ENCODE assay signal across 8 mouse cellular contexts in the genomic region with DNA sequence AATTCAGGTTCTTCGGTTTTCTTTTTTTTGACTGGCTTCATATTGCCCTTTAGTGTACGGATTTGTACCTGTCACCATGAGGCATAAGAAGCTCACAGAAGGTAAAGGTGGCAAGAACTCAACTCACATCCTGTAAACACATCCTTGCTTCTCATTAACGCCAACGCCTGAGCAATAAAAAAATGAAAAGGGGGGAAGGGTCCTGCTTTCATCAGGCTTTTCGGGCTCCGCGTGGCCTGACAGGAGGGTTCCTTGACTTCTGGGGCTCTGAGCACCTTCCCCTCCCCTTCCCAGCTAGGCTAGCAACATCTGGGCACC. TPM values are rescaled to one million over a fixed set of nuclear protein-coding genes. Genes with fewer than 3 reads are reported as not detected.
DNase-seq lines count a peak whose midpoint lies in the region; ATAC-seq and TF ChIP-seq lines count a peak whose summit lies in the region.

No protein-coding gene starts in this region.

- H3K9ac ChIP-seq in limb, embryonic 11.5 days (ENCODE audit: low read length): peak overlapping the region; percentile 45; the same call in 1 of the 2 replicates

- peak overlapping the region; percentile 100 for H3K4me2 ChIP-seq in limb, embryonic 11.5 days (ENCODE audit: low read depth, severe bottlenecking)

- DNase-seq in cerebellum, adult 11 months: no peak
- no peak for DNase-seq in limb, embryonic 11.5 days (ENCODE audit: low spot score)
- DNase-seq in frontal cortex, adult 2 months (ENCODE audit: extremely low spot score in 1 of 2, low spot score in 1 of 2): no peak
- DNase-seq in adipocyte (ENCODE audit: low spot score): no peak

- peaks cover 32% of the 10 kb centered on the region for H3K36me3 ChIP-seq in megakaryocyte, embryonic 14.5 days (replicated peaks; ENCODE audit: low read length)
- no peaks in the 10 kb centered on the region for H3K36me3 ChIP-seq in limb, embryonic 11.5 days (ENCODE audit: control insufficient read depth, insufficient read depth, low read length)
- peaks cover 13% of the 10 kb centered on the region for H3K36me3 ChIP-seq in small intestine, adult 2 months (ENCODE audit: control insufficient read depth, insufficient read depth, low read length)

- 16% methylated on average over 7 of the region's 7 CpGs for WGBS in limb, embryonic 11.5 days
- 23% methylated on average over 7 of the region's 7 CpGs for WGBS in small intestine, adult 2 months

- peaks cover 38% of the 10 kb centered on the region for H3K27me3 ChIP-seq in megakaryocyte, embryonic 14.5 days (replicated peaks)
- 0 out of 2 replicates have a peak, but pooled peaks cover 3% of the 10 kb centered on the region for H3K27me3 ChIP-seq in limb, embryonic 11.5 days (ENCODE audit: control insufficient read depth, insufficient read depth, low read length)
- H3K27me3 ChIP-seq in small intestine, adult 2 months (ENCODE audit: control insufficient read depth, insufficient read depth, low read length): no peaks in the 10 kb centered on the region

- no peak for TF ChIP-seq POLR2A in small intestine, adult 2 months (IDR thresholded peaks at IDR 0.05; ENCODE audit: low read depth, low read length)

- H3K27ac ChIP-seq in limb, embryonic 11.5 days (replicated peaks; ENCODE audit: low read depth, low read length): no peak overlapping the region
- H3K27ac ChIP-seq in small intestine, adult 2 months (ENCODE audit: insufficient read depth, low read depth, low read length): no peak overlapping the region

- H3K4me1 ChIP-seq in megakaryocyte, embryonic 14.5 days: peaks cover 27% of the 10 kb centered on the region
- H3K4me1 ChIP-seq in limb, embryonic 11.5 days (ENCODE audit: control insufficient read depth, insufficient read depth, low read length): 0 out of 2 replicates have a peak, but pooled peaks cover 5% of the 10 kb centered on the region
- H3K4me1 ChIP-seq in small intestine, adult 2 months (ENCODE audit: control insufficient read depth, insufficient read depth, insufficient read length, low read length): peaks cover 2% of the 10 kb centered on the region

- H3K9me3 ChIP-seq in megakaryocyte, embryonic 14.5 days: no peaks in the 10 kb centered on the region
- no peaks in the 10 kb centered on the region for H3K9me3 ChIP-seq in limb, embryonic 11.5 days (ENCODE audit: control insufficient read depth, low read length)

- peak overlapping the region; percentile 93 for H3K4me3 ChIP-seq in megakaryocyte, embryonic 14.5 days (replicated peaks)
- peak overlapping the region; percentile 64 for H3K4me3 ChIP-seq in limb, embryonic 11.5 days (ENCODE audit: low read depth, low read length)
- peak overlapping the region; percentile 79 for H3K4me3 ChIP-seq in small intestine, adult 2 months (ENCODE audit: low read depth, low read length)

- ATAC-seq in cerebellum, adult (ENCODE audit: insufficient number of reproducible peaks, low FRiP score, low TSS enrichment): 0 out of 2 replicates have a peak, but pooled peaks have one; percentile 8
- no peak for ATAC-seq in megakaryocyte, adult 5-6 weeks (ENCODE audit: poor library complexity, severe bottlenecking)
- no peak for ATAC-seq in limb, embryonic 11.5 days (ENCODE audit: insufficient number of reproducible peaks, low FRiP score, low TSS enrichment, low read depth)

- TF ChIP-seq CTCF in small intestine, adult 2 months (IDR thresholded peaks at IDR 0.05; ENCODE audit: extremely low read depth, insufficient read length, insufficient replicate concordance, low read depth, low read length): no peak

RNA-seq across cellular contexts. Expression of gene Zdhhc23, which starts 0.6 kb away (rescaled TPM):
- 0.12 TPM in 1 of 2 replicates, not detected in the other for polyA plus RNA-seq in megakaryocyte, embryonic 14.5 days (2012; ENCODE audit: insufficient read depth, low replicate concordance)
- 0.91 and 0.98 TPM in 2 replicates for total RNA-seq in megakaryocyte, adult 5-6 weeks (2015)
- 0.41 and 1.5 TPM in 2 replicates for total RNA-seq in megakaryocyte, adult 5-6 weeks (2017)
- 0.61 and 0.64 TPM in 2 replicates for polyA plus RNA-seq in limb, embryonic 11.5 days (2014; fragmentation: Nextera tagmentation; extraction: Ambion mirVana)
- 2.2 and 3.4 TPM in 2 replicates for polyA plus RNA-seq in small intestine, adult 2 months (2012; rRNA removed)
- 12.2 and 13.2 TPM in 2 replicates for polyA plus RNA-seq in frontal cortex, adult 2 months (2012; rRNA removed)

RNA-seq across cellular contexts. Expression of gene Qtrt2, which starts 52.4 kb away (rescaled TPM):
- not detected in 2 replicates for polyA plus RNA-seq in megakaryocyte, embryonic 14.5 days (2012; ENCODE audit: insufficient read depth, low replicate concordance)
- total RNA-seq in megakaryocyte, adult 5-6 weeks (2015): 2.6 and 3.5 TPM in 2 replicates
- 7.8 and 15.8 TPM in 2 replicates for total RNA-seq in megakaryocyte, adult 5-6 weeks (2017)
- polyA plus RNA-seq in limb, embryonic 11.5 days (2014; fragmentation: Nextera tagmentation; extraction: Ambion mirVana): 40.1 and 46.8 TPM in 2 replicates
- polyA plus RNA-seq in small intestine, adult 2 months (2012; rRNA removed): 2.2 and 4.8 TPM in 2 replicates
- 34.9 and 44.2 TPM in 2 replicates for polyA plus RNA-seq in frontal cortex, adult 2 months (2012; rRNA removed)
